Mouse (Mus musculus) spleen, adult 2 months (tissue): ENCODE measurements at regions not wholly inside any gene's neighbourhood (a gene's known extent, or its start where the extent isn't known, plus 50 kb on each side); places are given as distances from the start of the nearest gene placed in this dataset.

Experiments
- CTCF ChIP-seq: fragments of 200-500 bp; IDR thresholded peaks from 2 replicates; pipeline ENCODE4 v1.5.1; 2011; ENCODE audit warnings: mild to moderate bottlenecking, inconsistent platforms; ENCODE audit not compliant: insufficient read depth, insufficient read length, insufficient replicate concordance; ENCODE audit errors: extremely low read depth
- POLR2A ChIP-seq: fragments of 200-500 bp; IDR thresholded peaks from 2 replicates; pipeline ENCODE4 v1.6.1; 2011; ENCODE audit warnings: low read depth, low read length, inconsistent platforms

GRCm38 (mm10) chr12:113259476-113259875, 73.7 kb downstream of the Tmem121 start:
- no peak for TF ChIP-seq POLR2A
- TF ChIP-seq CTCF: no peak
